Mouse (Mus musculus): Measurements from ENCODE around the gene Olfml3. TPM values are rescaled to one million over a fixed set of nuclear protein-coding genes. Genes with fewer than 3 reads are reported as not detected.

Gene Olfml3
- polyA plus RNA-seq, 1 experiment: 30.0 TPM

DNA sequence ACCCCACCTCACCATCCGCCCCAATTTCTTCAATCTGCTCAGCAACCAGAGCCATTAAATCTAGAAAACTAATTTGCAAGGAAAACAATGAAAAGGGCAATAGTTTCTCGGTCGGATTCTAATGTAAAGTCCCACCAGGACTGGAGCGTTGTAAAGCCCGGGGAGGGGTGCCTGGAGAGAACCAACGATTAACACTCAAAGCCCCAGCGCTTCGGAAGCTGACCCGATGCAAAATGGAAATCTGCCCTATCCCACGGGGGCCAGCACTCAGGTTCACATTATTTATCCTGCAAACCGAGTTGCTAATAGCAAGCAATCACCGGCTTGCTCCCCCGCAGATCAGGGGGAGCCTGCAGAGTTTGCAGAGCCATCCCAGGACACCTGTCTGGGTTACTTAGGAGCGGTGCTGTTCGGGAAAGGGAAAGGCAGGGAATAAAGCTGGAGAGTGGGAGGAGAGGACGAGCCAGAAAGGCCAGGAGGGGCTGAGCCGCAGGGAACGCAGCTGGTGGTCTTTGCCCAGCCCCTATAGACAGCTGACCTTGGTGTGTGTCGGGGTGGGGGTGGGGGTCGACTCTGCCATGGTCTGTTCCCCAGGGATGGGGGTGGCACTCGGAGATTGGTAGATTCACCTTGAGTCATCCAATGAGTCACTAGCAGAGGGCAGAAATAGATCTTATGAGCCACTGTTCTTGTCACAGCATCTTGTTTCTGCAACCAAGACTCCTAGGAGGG lies 54.4 kb downstream of the Olfml3 start:
- WGBS: 8% methylated on average over 21 of the region's 21 CpGs
- DNase-seq: no peak
- Histone ChIP-seq H3K27ac (ENCODE audit: insufficient read depth, low read depth, low read length) (no peak overlapping the region), H3K4me1 (ENCODE audit: control insufficient read depth, insufficient read depth, low read length) (no peaks in the 10 kb centered on the region), H3K27me3 (replicated peaks; ENCODE audit: control insufficient read depth, insufficient read depth, low read length) (no peaks in the 10 kb centered on the region), H3K4me3 (ENCODE audit: insufficient read depth, low read depth, low read length) (no peak overlapping the region), H3K36me3 (ENCODE audit: control insufficient read depth, insufficient read depth, low read length) (no peaks in the 10 kb centered on the region)
- TF ChIP-seq POLR2A (IDR thresholded peaks at IDR 0.05; ENCODE audit: low read depth, low read length) (no peak), CTCF (conservative IDR thresholded peaks at IDR 0.05; ENCODE audit: insufficient read depth, insufficient read length, low read depth, low read length) (no peak)

DNA sequence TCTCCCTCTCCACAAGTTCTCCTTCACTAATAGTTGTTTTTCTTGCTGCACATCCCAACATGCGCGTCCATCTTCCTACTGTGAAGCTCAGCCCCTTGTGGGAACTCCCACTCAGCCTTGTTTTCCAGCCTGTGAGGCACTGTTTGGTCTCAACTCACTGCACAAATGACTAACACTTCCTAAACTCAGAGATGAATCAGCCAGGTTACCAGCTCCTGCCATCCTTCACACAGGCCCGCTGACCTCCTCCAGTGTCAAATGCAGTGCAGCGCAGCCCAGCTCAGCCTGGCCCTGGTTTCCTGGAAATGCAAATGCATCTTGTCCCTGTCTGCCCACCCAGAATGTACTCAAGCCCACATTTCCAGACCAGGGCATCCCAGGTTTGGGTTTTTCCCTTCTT lies 55.3 kb downstream of the Olfml3 start:
- DNase-seq: no peak
- H3K27ac ChIP-seq (ENCODE audit: insufficient read depth, low read depth, low read length): no peak overlapping the region
- no peaks in the 10 kb centered on the region for H3K27me3 ChIP-seq (replicated peaks; ENCODE audit: control insufficient read depth, insufficient read depth, low read length)
- no peak overlapping the region for H3K4me3 ChIP-seq (ENCODE audit: insufficient read depth, low read depth, low read length)
- H3K4me1 ChIP-seq (ENCODE audit: control insufficient read depth, insufficient read depth, low read length): no peaks in the 10 kb centered on the region
- TF ChIP-seq POLR2A (IDR thresholded peaks at IDR 0.05; ENCODE audit: low read depth, low read length) (no peak), CTCF (conservative IDR thresholded peaks at IDR 0.05; ENCODE audit: insufficient read depth, insufficient read length, low read depth, low read length) (no peak)
- H3K36me3 ChIP-seq (ENCODE audit: control insufficient read depth, insufficient read depth, low read length): no peaks in the 10 kb centered on the region
- 41% methylated on average over 4 of the region's 4 CpGs for WGBS

DNA sequence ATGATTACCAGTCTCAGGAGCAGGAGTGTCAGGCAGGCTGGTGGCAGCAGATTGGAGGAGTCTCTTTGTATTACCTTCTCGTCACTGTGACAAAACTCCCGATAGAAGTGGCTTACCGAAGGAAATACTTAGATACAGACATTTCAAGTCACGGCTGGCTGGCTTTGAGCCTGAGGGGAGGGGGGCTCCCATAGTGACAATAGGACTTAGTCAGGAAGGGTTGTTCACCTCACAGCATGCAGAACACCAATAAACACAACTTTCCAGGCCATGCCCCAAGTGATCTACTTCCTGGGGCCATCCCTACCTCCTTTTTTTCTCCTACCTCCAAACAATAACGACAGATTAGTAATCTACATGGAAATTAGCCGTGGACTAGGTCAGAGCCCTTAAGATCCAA lies 59.0 kb downstream of the Olfml3 start:
- H3K36me3 ChIP-seq (ENCODE audit: control insufficient read depth, insufficient read depth, low read length): no peaks in the 10 kb centered on the region
- no peak overlapping the region for H3K4me3 ChIP-seq (ENCODE audit: insufficient read depth, low read depth, low read length)
- DNase-seq: no peak
- TF ChIP-seq POLR2A (IDR thresholded peaks at IDR 0.05; ENCODE audit: low read depth, low read length) (no peak), CTCF (conservative IDR thresholded peaks at IDR 0.05; ENCODE audit: insufficient read depth, insufficient read length, low read depth, low read length) (no peak)
- no peaks in the 10 kb centered on the region for H3K4me1 ChIP-seq (ENCODE audit: control insufficient read depth, insufficient read depth, low read length)
- H3K27me3 ChIP-seq (replicated peaks; ENCODE audit: control insufficient read depth, insufficient read depth, low read length): no peaks in the 10 kb centered on the region; the same call in 1 of the 2 replicates
- WGBS: 23% methylated on average over 6 of the region's 6 CpGs
- H3K27ac ChIP-seq (ENCODE audit: insufficient read depth, low read depth, low read length): no peak overlapping the region

DNA sequence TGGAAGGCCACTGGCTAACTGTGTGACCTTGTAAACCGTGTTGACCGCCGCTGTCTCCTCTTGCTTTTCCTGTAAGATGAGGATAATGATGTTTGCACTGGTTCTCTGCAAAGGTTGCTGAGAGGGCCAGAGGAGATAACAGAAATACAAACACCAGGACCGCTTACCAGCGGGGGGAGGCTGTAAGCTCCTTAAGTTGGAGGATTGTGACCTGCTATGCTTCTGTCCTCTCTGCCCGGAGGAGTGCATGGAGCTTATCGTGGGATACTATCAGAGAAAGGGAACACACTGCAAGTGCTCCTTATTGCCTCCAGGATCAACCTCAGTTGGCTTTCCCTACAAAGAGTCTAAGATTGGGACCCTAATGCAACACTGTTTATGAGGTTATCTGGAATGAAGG lies 65.1 kb downstream of the Olfml3 start:
- H3K27me3 ChIP-seq (replicated peaks; ENCODE audit: control insufficient read depth, insufficient read depth, low read length): no peaks in the 10 kb centered on the region; the same call in 1 of the 2 replicates
- WGBS: 31% methylated on average over 7 of the region's 7 CpGs
- H3K4me1 ChIP-seq (ENCODE audit: control insufficient read depth, insufficient read depth, low read length): no peaks in the 10 kb centered on the region
- H3K27ac ChIP-seq (ENCODE audit: insufficient read depth, low read depth, low read length): no peak overlapping the region
- no peaks in the 10 kb centered on the region for H3K36me3 ChIP-seq (ENCODE audit: control insufficient read depth, insufficient read depth, low read length)
- DNase-seq: no peak
- TF ChIP-seq POLR2A (IDR thresholded peaks at IDR 0.05; ENCODE audit: low read depth, low read length): no peak
- TF ChIP-seq CTCF (conservative IDR thresholded peaks at IDR 0.05; ENCODE audit: insufficient read depth, insufficient read length, low read depth, low read length): no peak
- no peak overlapping the region for H3K4me3 ChIP-seq (ENCODE audit: insufficient read depth, low read depth, low read length)

Other genes starting within 250 kb of the Olfml3 start
- gene Syt6, start 162.8 kb downstream of the Olfml3 start, polyA plus RNA-seq (2012; rRNA removed): not detected in 2 replicates
- gene Atg4a-ps, start 91.9 kb downstream of the Olfml3 start, polyA plus RNA-seq (2012; rRNA removed): 0.05 TPM in 1 of 2 replicates, not detected in the other
- not detected in 2 replicates for gene Gm10964, start 1.4 kb upstream of the Olfml3 start, polyA plus RNA-seq (2012; rRNA removed)
- 58.1 and 62.3 TPM in 2 replicates for gene Hipk1, start 53.6 kb upstream of the Olfml3 start, polyA plus RNA-seq (2012; rRNA removed)
- 8.9 and 12.5 TPM in 2 replicates for gene Dclre1b, start 71.4 kb upstream of the Olfml3 start, polyA plus RNA-seq (2012; rRNA removed)
- gene Ap4b1, start 71.5 kb upstream of the Olfml3 start, polyA plus RNA-seq (2012; rRNA removed): 13.8 and 15.7 TPM in 2 replicates
- 0.14 TPM in 2 replicates for gene Gm43064, start 71.6 kb upstream of the Olfml3 start, polyA plus RNA-seq (2012; rRNA removed)
- gene Bcl2l15, start 94.6 kb upstream of the Olfml3 start, polyA plus RNA-seq (2012; rRNA removed): 0.17 TPM in 1 of 2 replicates, not detected in the other
- 1.8 and 2.3 TPM in 2 replicates for gene Ptpn22, start 121.8 kb upstream of the Olfml3 start, polyA plus RNA-seq (2012; rRNA removed)
- gene Rsbn1, start 176.1 kb upstream of the Olfml3 start, polyA plus RNA-seq (2012; rRNA removed): 2.4 and 2.5 TPM in 2 replicates
- gene Phtf1, start 230.1 kb upstream of the Olfml3 start, polyA plus RNA-seq (2012; rRNA removed): 4.7 TPM in 2 replicates